Mouse (Mus musculus): ENCODE measurements at regions not wholly inside any gene's neighbourhood (a gene's known extent, or its start where the extent isn't known, plus 50 kb on each side); places are given as distances from the start of the nearest gene placed in this dataset.

GRCm38 (mm10) chr2:108848051-108848450 is 432.5 kb upstream of the Kif18a start:
- Histone ChIP-seq H3K27me3 (replicated peaks; ENCODE audit: insufficient read depth, low read length) (no peaks in the 10 kb centered on the region), H3K4me3 (ENCODE audit: low read depth, low read length) (no peak overlapping the region), H3K4me2 (replicated peaks; ENCODE audit: low read depth, low read length) (no peak overlapping the region), H3K9ac (replicated peaks; ENCODE audit: low read depth) (no peak overlapping the region), H3K9me3 (ENCODE audit: low read length) (no peaks in the 10 kb centered on the region), H3K4me1 (ENCODE audit: insufficient read depth, low read depth, low read length) (no peaks in the 10 kb centered on the region), H3K27ac (ENCODE audit: low read length) (no peak overlapping the region), H3K36me3 (ENCODE audit: insufficient read depth, low read length) (no peaks in the 10 kb centered on the region)
- no peak for DNase-seq (ENCODE audit: low spot score)
- no peak for ATAC-seq
- 81% methylated on average over 3 of the region's 3 CpGs for WGBS
- no peak for TF ChIP-seq CTCF (IDR thresholded peaks at IDR 0.05)
- no peak for TF ChIP-seq EP300 (IDR thresholded peaks at IDR 0.05)

GRCm38 (mm10) chr2:108854399-108854798 is 426.1 kb upstream of the Kif18a start:
- H3K36me3 ChIP-seq (ENCODE audit: insufficient read depth, low read length), result no peaks in the 10 kb centered on the region
- no peaks in the 10 kb centered on the region for H3K9me3 ChIP-seq (ENCODE audit: low read length)
- no peak overlapping the region for H3K9ac ChIP-seq (replicated peaks; ENCODE audit: low read depth)
- TF ChIP-seq EP300 (IDR thresholded peaks at IDR 0.05), result no peak
- no peak for TF ChIP-seq CTCF (IDR thresholded peaks at IDR 0.05)
- H3K4me3 ChIP-seq (ENCODE audit: low read depth, low read length), result no peak overlapping the region
- ATAC-seq, result no peak
- no peak overlapping the region for H3K4me2 ChIP-seq (replicated peaks; ENCODE audit: low read depth, low read length)
- H3K4me1 ChIP-seq (ENCODE audit: insufficient read depth, low read depth, low read length), result no peaks in the 10 kb centered on the region
- DNase-seq (ENCODE audit: low spot score), result peak; percentile 10
- H3K27me3 ChIP-seq (replicated peaks; ENCODE audit: insufficient read depth, low read length), result no peaks in the 10 kb centered on the region
- WGBS, result 39% methylated on average over 2 of the region's 2 CpGs
- no peak overlapping the region for H3K27ac ChIP-seq (ENCODE audit: low read length)

- H3K36me3 ChIP-seq (ENCODE audit: insufficient read depth, low read length), result no peaks in the 10 kb centered on the region
- no peaks in the 10 kb centered on the region for H3K4me1 ChIP-seq (ENCODE audit: insufficient read depth, low read depth, low read length)
- no peak overlapping the region for H3K4me2 ChIP-seq (replicated peaks; ENCODE audit: low read depth, low read length)
- H3K27ac ChIP-seq (ENCODE audit: low read length), result no peak overlapping the region
- ATAC-seq, result no peak
- H3K9ac ChIP-seq (replicated peaks; ENCODE audit: low read depth), result no peak overlapping the region
- peak; percentile 43 for DNase-seq (ENCODE audit: low spot score)
- TF ChIP-seq EP300 (IDR thresholded peaks at IDR 0.05) (no peak), CTCF (IDR thresholded peaks at IDR 0.05) (peak; percentile 51)
- no peak overlapping the region for H3K4me3 ChIP-seq (ENCODE audit: low read depth, low read length)
- no peaks in the 10 kb centered on the region for H3K27me3 ChIP-seq (replicated peaks; ENCODE audit: insufficient read depth, low read length)
- WGBS, result 66% methylated on average over 4 of the region's 4 CpGs
- no peaks in the 10 kb centered on the region for H3K9me3 ChIP-seq (ENCODE audit: low read length)
These were observed 403.4 kb upstream of the Kif18a start for GRCm38 (mm10) chr2:108877141-108877540.

- no peaks in the 10 kb centered on the region for H3K27me3 ChIP-seq (replicated peaks; ENCODE audit: insufficient read depth, low read length)
- H3K27ac ChIP-seq (ENCODE audit: low read length), result no peak overlapping the region
- no peak for DNase-seq (ENCODE audit: low spot score)
- no peak overlapping the region for H3K9ac ChIP-seq (replicated peaks; ENCODE audit: low read depth)
- no peak overlapping the region for H3K4me2 ChIP-seq (replicated peaks; ENCODE audit: low read depth, low read length)
- no peaks in the 10 kb centered on the region for H3K36me3 ChIP-seq (ENCODE audit: insufficient read depth, low read length)
- no peaks in the 10 kb centered on the region for H3K9me3 ChIP-seq (ENCODE audit: low read length)
- no peak for ATAC-seq
- no peak for TF ChIP-seq EP300 (IDR thresholded peaks at IDR 0.05)
- TF ChIP-seq CTCF (IDR thresholded peaks at IDR 0.05), result no peak
- no peaks in the 10 kb centered on the region for H3K4me1 ChIP-seq (ENCODE audit: insufficient read depth, low read depth, low read length)
- H3K4me3 ChIP-seq (ENCODE audit: low read depth, low read length), result no peak overlapping the region
- WGBS, result 26% methylated on average over 3 of the region's 3 CpGs
These were observed 402.9 kb upstream of the Kif18a start for GRCm38 (mm10) chr2:108877676-108878075.

GRCm38 (mm10) chr2:108904121-108904733 is 376.3 kb upstream of the Kif18a start:
- TF ChIP-seq CTCF (IDR thresholded peaks at IDR 0.05) (no peak), EP300 (IDR thresholded peaks at IDR 0.05) (no peak)
- H3K27ac ChIP-seq (ENCODE audit: low read length), result no peak overlapping the region
- H3K4me2 ChIP-seq (replicated peaks; ENCODE audit: low read depth, low read length), result no peak overlapping the region
- 81% methylated on average over 3 of the region's 3 CpGs for WGBS
- ATAC-seq (no peak), DNase-seq (ENCODE audit: low spot score) (no peak)
- H3K4me1 ChIP-seq (ENCODE audit: insufficient read depth, low read depth, low read length), result no peaks in the 10 kb centered on the region
- H3K36me3 ChIP-seq (ENCODE audit: insufficient read depth, low read length), result no peaks in the 10 kb centered on the region
- no peaks in the 10 kb centered on the region for H3K9me3 ChIP-seq (ENCODE audit: low read length)
- H3K27me3 ChIP-seq (replicated peaks; ENCODE audit: insufficient read depth, low read length), result no peaks in the 10 kb centered on the region
- H3K4me3 ChIP-seq (ENCODE audit: low read depth, low read length), result no peak overlapping the region
- H3K9ac ChIP-seq (replicated peaks; ENCODE audit: low read depth), result no peak overlapping the region

- H3K4me3 ChIP-seq (ENCODE audit: low read depth, low read length), result no peak overlapping the region
- H3K27me3 ChIP-seq (replicated peaks; ENCODE audit: insufficient read depth, low read length), result no peaks in the 10 kb centered on the region
- no peak overlapping the region for H3K9ac ChIP-seq (replicated peaks; ENCODE audit: low read depth)
- H3K4me2 ChIP-seq (replicated peaks; ENCODE audit: low read depth, low read length), result no peak overlapping the region
- no peaks in the 10 kb centered on the region for H3K36me3 ChIP-seq (ENCODE audit: insufficient read depth, low read length)
- H3K9me3 ChIP-seq (ENCODE audit: low read length), result no peaks in the 10 kb centered on the region
- ATAC-seq (no peak), DNase-seq (ENCODE audit: low spot score) (no peak)
- no peak overlapping the region for H3K27ac ChIP-seq (ENCODE audit: low read length)
- no peak for TF ChIP-seq CTCF (IDR thresholded peaks at IDR 0.05)
- no peak for TF ChIP-seq EP300 (IDR thresholded peaks at IDR 0.05)
- 36% methylated on average over 2 of the region's 2 CpGs for WGBS
- H3K4me1 ChIP-seq (ENCODE audit: insufficient read depth, low read depth, low read length), result no peaks in the 10 kb centered on the region
These were observed 367.0 kb upstream of the Kif18a start for GRCm38 (mm10) chr2:108913555-108913954.

GRCm38 (mm10) chr2:108913967-108914366 is 366.6 kb upstream of the Kif18a start:
- H3K4me1 ChIP-seq (ENCODE audit: insufficient read depth, low read depth, low read length), result no peaks in the 10 kb centered on the region
- H3K4me3 ChIP-seq (ENCODE audit: low read depth, low read length), result no peak overlapping the region
- H3K9ac ChIP-seq (replicated peaks; ENCODE audit: low read depth), result no peak overlapping the region
- no peaks in the 10 kb centered on the region for H3K27me3 ChIP-seq (replicated peaks; ENCODE audit: insufficient read depth, low read length)
- no peak overlapping the region for H3K4me2 ChIP-seq (replicated peaks; ENCODE audit: low read depth, low read length)
- DNase-seq (ENCODE audit: low spot score), result no peak
- WGBS, result 49% methylated on average over 3 of the region's 3 CpGs
- TF ChIP-seq EP300 (IDR thresholded peaks at IDR 0.05) (no peak), CTCF (IDR thresholded peaks at IDR 0.05) (no peak)
- no peak overlapping the region for H3K27ac ChIP-seq (ENCODE audit: low read length)
- no peaks in the 10 kb centered on the region for H3K9me3 ChIP-seq (ENCODE audit: low read length)
- no peaks in the 10 kb centered on the region for H3K36me3 ChIP-seq (ENCODE audit: insufficient read depth, low read length)
- ATAC-seq, result no peak

All from lung, postnatal 0 days (tissue).